In genomic region chr15:67357867-67358266, GRCm38 (mm10) we compare ENCODE assay signal across 16 mouse cellular contexts.
DNase-seq lines count a peak whose midpoint lies in the region.
"Had no signal": no experiment of that assay in that cellular context is flagged by ENCODE, and none has a peak within 500 bp of the region (broad histone marks: within the 10 kb centered on the region; RNA-seq: fewer than 3 reads in every experiment).

No protein-coding gene starts in this region.

- peak; percentile 74 for DNase-seq in heart, adult 11 months
- DNase-seq in heart, adult 8-10 months (ENCODE audit: low spot score), result no peak
- peak; percentile 2 to 8 for DNase-seq in right cerebral cortex, postnatal 36 days (ENCODE audit: low spot score in 2 of 2)
- DNase-seq in right cerebral cortex, postnatal 25 days, result no peak
- DNase-seq in brain, adult 2 months (ENCODE audit: low read depth, low spot score), result peak; percentile 80
- no peak for DNase-seq in urinary bladder, postnatal 10 days (ENCODE audit: low spot score)
- DNase-seq in thymus, postnatal 25 days, result no peak
- DNase-seq: adrenal gland, postnatal 36 days; cerebellum, adult 8-10 months; cerebellum, postnatal 36 days; gastrocnemius, postnatal 10 days; heart, postnatal 4 days; kidney, adult 8-10 months; liver, embryonic 13.5 days; lung, adult 18-20 months; retina, postnatal 1 day had no signal

Comparison
In these comparisons a context has a peak if more than half of its experiments do, and no peak if none do; other contexts are left out.
1. DNase-seq: peak in heart, adult 11 months (single experiment), right cerebral cortex, postnatal 36 days (2 of 2) and brain, adult 2 months (single experiment); none in heart, adult 8-10 months (single experiment), right cerebral cortex, postnatal 25 days (single experiment), urinary bladder, postnatal 10 days (single experiment) and thymus, postnatal 25 days (single experiment).